Mouse (Mus musculus): ENCODE results near the gene Fam111a.
"Not testable (repeated sequence)": the region's sequence is repeated elsewhere in the genome, so short reads cannot be mapped to it uniquely, and the experiment has no call there.

Gene Fam111a

GRCm38 (mm10) chr19:12545440-12545839 is at the start of gene Fam111a:
TSS of gene Fam111a (plus strand) at chr19:12545740.
- DNase-seq (ENCODE audit: low read depth): not testable (repeated sequence)

DNA sequence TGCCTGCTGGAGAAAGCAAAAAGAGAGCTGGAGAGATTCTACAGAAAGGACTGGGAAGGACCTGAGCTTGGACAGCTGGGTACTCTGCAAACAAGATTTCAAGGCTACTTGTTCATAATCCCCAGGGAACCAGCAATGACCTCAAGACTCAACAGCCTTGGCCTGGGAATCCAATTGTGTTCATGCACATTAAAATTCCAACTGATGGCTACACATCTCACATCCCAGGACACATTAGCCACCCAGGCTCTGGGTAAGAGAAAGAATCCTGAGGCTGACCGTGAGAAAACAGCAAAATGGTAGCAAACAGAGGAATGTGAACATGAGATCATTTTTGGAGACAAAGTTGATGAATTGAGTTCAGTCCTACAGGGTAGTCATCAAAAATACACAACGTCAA is 49.3 kb upstream of the Fam111a start:
- no peak for DNase-seq (ENCODE audit: low read depth)

- no peak for DNase-seq (ENCODE audit: low read depth)
Observed at GRCm38 (mm10) chr19:12497909-12498308, 47.6 kb upstream of the Fam111a start.

GRCm38 (mm10) chr19:12498321-12498720 is 47.2 kb upstream of the Fam111a start:
- DNase-seq (ENCODE audit: low read depth): no peak

- no peak for DNase-seq (ENCODE audit: low read depth)
Observed at GRCm38 (mm10) chr19:12498941-12499340, 46.6 kb upstream of the Fam111a start.

GRCm38 (mm10) chr19:12499485-12499884 is 46.1 kb upstream of the Fam111a start:
- no peak for DNase-seq (ENCODE audit: low read depth)

DNA sequence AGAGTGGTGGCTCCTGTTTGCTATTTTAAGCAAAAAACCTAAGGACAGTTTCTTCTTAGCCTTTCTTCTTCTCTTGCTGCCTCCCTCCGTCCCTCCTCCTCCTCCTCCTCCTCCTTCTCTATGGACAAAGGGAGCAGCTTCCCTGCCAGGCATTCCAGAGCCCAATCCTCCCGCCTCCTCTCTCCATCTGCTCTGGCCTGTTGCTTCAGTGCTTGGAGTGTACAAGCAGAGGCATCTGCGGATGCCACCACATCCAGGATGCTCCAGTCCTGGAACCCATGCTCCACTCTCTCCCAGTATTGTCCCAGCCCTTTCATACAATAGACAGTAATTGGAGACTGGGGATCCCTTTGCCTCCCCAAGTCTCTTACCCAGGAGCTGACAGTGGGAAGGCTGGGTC is 45.4 kb upstream of the Fam111a start:
- no peak for DNase-seq (ENCODE audit: low read depth)

- peak; percentile 23 for DNase-seq (ENCODE audit: low read depth)
Observed at GRCm38 (mm10) chr19:12500881-12501311, 44.6 kb upstream of the Fam111a start.

GRCm38 (mm10) chr19:12501370-12502347 is 43.9 kb upstream of the Fam111a start, which contains the start of gene Dtx4:
TSS of gene Dtx4 (minus strand) at chr19:12501454.
- peak; percentile 94 for DNase-seq (ENCODE audit: low read depth)

GRCm38 (mm10) chr19:12502756-12503155 is 42.8 kb upstream of the Fam111a start:
- DNase-seq (ENCODE audit: low read depth): peak; percentile 18

DNA sequence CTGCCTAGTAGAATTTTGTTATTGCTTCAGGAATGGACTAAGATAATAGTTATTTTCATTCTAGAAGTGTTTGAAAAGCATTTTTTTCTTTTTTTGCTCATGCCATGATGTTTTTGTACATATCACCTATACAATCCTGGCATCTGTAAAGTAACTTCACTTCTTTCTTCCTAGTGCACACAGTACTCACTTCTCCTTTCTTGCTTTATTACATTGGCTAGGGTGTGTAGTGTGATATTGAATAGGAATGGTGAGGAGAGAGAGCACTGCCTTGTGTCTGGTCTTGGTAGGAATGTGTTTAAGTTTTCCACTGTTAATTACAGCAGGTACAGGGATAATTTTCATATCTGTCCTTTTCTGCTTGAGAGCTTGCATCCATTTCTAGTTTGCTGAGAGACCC is 30.9 kb upstream of the Fam111a start:
- no peak for DNase-seq (ENCODE audit: low read depth)

DNA sequence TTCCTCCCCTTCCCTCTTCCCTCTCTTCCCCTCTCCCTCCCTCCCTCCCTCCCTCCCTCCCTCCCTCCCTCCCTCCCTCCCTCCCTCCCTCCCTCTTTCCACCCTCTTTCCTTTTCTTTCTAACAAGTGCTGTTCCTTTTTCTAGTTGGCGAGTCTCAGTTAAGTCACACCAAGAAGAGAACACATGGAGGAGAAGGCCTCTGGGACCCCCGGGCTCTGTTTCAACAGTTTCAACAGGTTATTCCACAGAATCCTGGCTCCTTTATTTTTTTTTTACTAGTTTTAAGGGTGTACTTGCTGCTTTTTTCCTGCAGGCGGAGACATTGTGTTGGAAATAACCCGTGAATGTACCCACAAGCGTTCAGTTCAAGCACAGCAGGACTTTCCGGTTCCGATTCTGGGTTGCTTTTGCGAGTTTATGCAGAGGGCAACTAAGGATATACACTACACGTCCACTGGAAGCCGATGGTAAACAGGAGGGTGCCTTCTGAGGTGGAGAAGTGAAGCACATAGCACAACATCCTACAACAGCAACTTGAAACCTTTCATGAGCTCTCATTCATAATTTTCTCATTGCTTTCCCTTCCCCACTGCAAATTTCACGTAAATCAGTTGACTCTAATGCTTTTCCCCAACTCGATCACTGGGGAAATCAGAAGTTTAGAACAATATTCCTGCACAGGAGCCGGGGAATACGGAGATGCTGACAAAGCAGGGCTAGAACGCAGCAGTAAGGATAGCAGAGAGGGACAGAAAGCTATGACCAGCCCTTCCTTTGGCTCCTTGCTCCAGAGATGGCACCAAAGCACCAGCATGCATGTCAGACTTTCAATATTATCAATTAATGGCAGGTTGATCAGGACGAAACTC is 27.6 kb upstream of the Fam111a start:
- peak; percentile 86 for DNase-seq (ENCODE audit: low read depth)

DNA sequence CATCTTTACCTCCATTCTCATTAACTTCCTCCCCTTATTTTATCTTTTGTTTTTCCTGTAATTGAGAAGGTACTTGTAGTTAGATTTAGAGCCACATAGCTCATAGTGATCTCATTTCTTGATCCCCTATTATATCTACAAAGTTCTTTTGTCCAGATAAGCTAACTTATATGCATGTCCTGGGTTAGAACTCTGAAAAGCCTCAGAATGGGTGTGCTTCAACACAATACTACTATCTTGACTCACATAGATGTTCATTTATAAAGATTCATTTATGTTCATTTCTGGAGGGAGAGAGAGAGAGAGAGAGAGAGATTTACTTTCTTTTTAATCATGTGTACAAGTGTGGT is 27.0 kb upstream of the Fam111a start:
- no peak for DNase-seq (ENCODE audit: low read depth)

- no peak for DNase-seq (ENCODE audit: low read depth)
Observed at GRCm38 (mm10) chr19:12523377-12523776, 22.2 kb upstream of the Fam111a start.

- no peak for DNase-seq (ENCODE audit: low read depth)
Observed at GRCm38 (mm10) chr19:12537168-12537567, 8.4 kb upstream of the Fam111a start.

- DNase-seq (ENCODE audit: low read depth): no peak
Observed at GRCm38 (mm10) chr19:12539975-12540374, 5.6 kb upstream of the Fam111a start.

DNA sequence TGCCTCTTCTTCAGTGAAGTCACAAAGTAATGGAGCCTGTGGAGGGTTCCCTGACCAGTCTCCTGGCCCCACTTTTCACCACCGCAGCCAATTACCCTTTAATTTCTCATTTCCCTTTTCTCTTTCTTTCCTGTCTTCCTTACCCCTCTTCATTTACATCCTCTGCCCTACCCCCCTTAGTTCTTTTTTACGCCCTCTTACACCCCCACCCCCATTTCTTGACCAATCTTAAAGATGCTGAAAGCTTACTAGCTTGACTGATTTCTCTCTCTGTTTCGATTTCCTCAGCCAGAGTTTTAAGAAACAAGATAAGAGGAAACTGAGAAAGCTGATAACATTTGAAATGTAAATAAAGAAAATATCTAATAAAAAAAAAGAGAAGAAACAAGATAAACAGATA is 4.8 kb upstream of the Fam111a start:
- DNase-seq (ENCODE audit: low read depth): no peak

- DNase-seq (ENCODE audit: low read depth): no peak
Observed at GRCm38 (mm10) chr19:12541644-12542043, 3.9 kb upstream of the Fam111a start.

GRCm38 (mm10) chr19:12549166-12549565 is 3.6 kb downstream of the Fam111a start:
- DNase-seq (ENCODE audit: low read depth): peak; percentile 69

DNA sequence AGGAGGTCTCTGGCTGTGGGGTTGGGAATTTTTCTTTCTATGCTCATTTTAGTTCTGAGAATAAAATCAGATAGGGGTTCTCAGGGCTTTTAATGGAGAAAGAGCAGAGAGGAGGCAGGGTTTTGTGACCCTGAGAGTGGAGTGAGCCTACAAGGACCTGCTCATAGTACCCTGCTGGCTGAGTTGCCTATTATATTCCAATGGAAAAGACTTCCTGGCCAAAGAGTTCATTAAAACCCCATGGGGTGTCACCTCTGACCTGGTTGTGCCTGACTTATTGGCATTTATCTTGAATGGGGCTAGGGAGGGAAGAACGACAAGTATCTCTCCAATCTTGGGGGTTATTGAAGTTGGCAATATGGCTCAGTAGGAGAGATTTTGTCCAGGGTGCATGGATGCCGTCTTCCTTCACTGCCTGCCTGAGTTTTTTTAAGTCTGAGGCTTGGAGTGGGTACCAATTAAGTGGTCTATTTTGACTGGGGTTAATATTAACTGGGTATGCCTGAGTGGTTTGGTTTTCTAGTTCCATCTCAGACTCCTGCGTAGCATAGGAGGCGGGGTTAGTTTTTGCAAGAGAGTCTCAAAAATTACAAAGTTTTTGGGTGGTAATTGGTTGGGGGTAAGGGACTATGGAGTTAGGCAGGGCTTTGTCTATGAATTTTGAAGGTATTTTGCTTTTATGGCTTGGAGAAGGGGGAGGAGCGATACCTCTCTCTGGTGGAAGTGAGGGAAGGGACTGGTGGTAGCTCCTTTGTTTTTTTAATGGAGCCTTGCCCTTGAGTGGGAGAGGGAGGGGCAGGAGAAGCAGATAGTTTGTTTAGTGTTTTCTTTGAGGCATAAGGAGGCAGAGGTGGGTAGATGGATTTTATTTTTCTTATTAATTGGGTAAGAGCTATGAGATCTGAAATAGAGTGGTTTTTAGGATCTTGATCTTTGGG is 4.7 kb downstream of the Fam111a start:
- no peak for DNase-seq (ENCODE audit: low read depth)

DNA sequence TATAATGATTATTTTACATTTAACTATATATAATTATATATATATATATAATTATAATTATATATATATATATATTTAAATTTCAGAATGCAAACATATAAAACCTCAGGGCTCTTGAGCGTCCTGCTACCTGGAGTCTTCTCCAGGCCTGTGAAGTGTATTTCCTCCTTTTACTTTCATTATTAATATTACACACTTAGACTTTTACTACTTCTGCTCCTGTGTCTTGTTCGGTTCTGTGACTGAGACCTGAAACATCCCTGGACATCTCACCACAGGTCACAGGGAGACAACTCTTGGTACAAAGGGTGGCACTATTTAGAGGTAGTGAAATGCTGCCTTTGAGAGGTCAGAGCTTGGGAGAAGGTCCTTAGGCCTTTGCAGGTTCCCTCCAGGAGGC is 10.8 kb downstream of the Fam111a start:
- no peak for DNase-seq (ENCODE audit: low read depth)

DNA sequence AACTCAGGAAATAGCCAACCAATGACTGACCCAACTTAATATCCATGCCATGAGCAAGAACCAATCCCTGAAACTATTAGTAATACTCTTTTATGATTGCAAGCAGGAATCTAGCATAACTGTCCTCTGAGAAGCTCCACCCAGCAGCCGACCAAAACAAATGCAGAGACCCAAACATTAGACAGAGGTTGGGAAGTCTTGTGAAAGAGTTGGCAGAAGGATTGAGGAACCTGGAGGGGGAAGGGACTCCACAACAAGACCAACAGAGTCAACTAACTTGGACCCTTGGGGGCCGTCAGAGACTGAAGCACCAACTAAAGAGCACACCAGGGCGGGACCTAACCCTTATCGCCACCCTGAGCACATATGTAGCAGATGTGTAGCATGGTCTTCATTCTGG is 12.7 kb downstream of the Fam111a start:
- DNase-seq (ENCODE audit: low read depth): peak; percentile 18
